Mouse (Mus musculus) limb, embryonic 12.5 days (tissue): ENCODE measurements around the gene Rab26. TPM values are rescaled to one million over a fixed set of nuclear protein-coding genes. Genes with fewer than 3 reads are reported as not detected.
A peak's percentile ranks its signal among the peaks of the same experiment; 100 is the strongest.

ENCODE experiments used
- ATAC-seq: fragments of 200-750 bp; cut with Nextera tagmentation; 2 replicates; pipeline ENCODE4 v1.8.0; 2017; ENCODE audit warnings: low read depth, moderate TSS enrichment; ENCODE audit not compliant: insufficient number of reproducible peaks, insufficient read depth, low FRiP score, low TSS enrichment
- H3K27ac ChIP-seq: fragments of 300-500 bp; sonication (generic); 2 replicates; pipeline ENCODE4 v1.5.1; 2016; ENCODE audit warnings: mild to moderate bottlenecking, moderate library complexity
- H3K27me3 ChIP-seq: fragments of 300-500 bp; sonication (generic); 2 replicates; pipeline ENCODE4 v1.6.1; 2016; ENCODE audit warnings: mild to moderate bottlenecking, moderate library complexity
- H3K36me3 ChIP-seq: fragments of 300-500 bp; sonication (generic); 2 replicates; pipeline ENCODE4 v1.6.1; 2016; ENCODE audit warnings: mild to moderate bottlenecking, moderate library complexity
- H3K4me1 ChIP-seq: fragments of 300-500 bp; sonication (generic); replicated peaks from 2 replicates; pipeline ENCODE4 v1.6.1; 2016
- H3K4me2 ChIP-seq: fragments of 300-500 bp; sonication (generic); 2 replicates; pipeline ENCODE4 v1.6.1; 2016; ENCODE audit warnings: mild to moderate bottlenecking, moderate library complexity
- H3K4me3 ChIP-seq: fragments of 300-500 bp; sonication (generic); replicated peaks from 2 replicates; pipeline ENCODE4 v1.5.1; 2016; ENCODE audit warnings: mild to moderate bottlenecking
- H3K9ac ChIP-seq: fragments of 300-500 bp; sonication (generic); replicated peaks from 2 replicates; pipeline ENCODE4 v1.6.1; 2016; ENCODE audit warnings: mild to moderate bottlenecking, moderate library complexity
- H3K9me3 ChIP-seq: fragments of 300-500 bp; sonication (generic); 2 replicates; pipeline ENCODE4 v1.6.1; 2016; ENCODE audit warnings: mild to moderate bottlenecking, moderate library complexity
- WGBS: fragments of 180-500 bp; shearing (Covaris S2); methylation state at CpG from one replicate; pipeline ENCODE4 v1.1.7; 2016; 5-methylcytosine and 5-hydroxymethylcytosine counted together
- polyA plus RNA-seq: library from polyadenylated mRNA; unstranded; fragments of >200 nt; fragmentation: Nextera tagmentation; extraction: Ambion mirVana; gene quantifications from 2 replicates; pipeline ENCODE4 v1.2.1, GENCODE M21; 2016

Gene Rab26
- polyA plus RNA-seq, 1 experiment from 2014 or later: 4.0 TPM

GRCm38 (mm10) chr17:24529883-24530282 is 4.1 kb downstream of the Rab26 start:
- Histone ChIP-seq H3K9ac (peak overlapping the region; percentile 77), H3K4me3 (peak overlapping the region; percentile 72), H3K9me3 (no peaks in the 10 kb centered on the region), H3K27ac (peak overlapping the region; percentile 90), H3K36me3 (peaks cover 15% of the 10 kb centered on the region; the same call in 1 of the 2 replicates), H3K27me3 (no peaks in the 10 kb centered on the region), H3K4me2 (peak overlapping the region; percentile 89), H3K4me1 (peaks cover 58% of the 10 kb centered on the region)
- no peak for ATAC-seq
- WGBS: 24% methylated on average over 5 of the region's 5 CpGs

GRCm38 (mm10) chr17:24529007-24529451 is 5.0 kb downstream of the Rab26 start:
- no peak for ATAC-seq
- Histone ChIP-seq H3K27me3 (no peaks in the 10 kb centered on the region), H3K27ac (peak overlapping the region; percentile 90), H3K4me2 (peak overlapping the region; percentile 89), H3K36me3 (peaks cover 16% of the 10 kb centered on the region; the same call in 1 of the 2 replicates), H3K9ac (peak overlapping the region; percentile 77), H3K9me3 (no peaks in the 10 kb centered on the region), H3K4me1 (peaks cover 60% of the 10 kb centered on the region), H3K4me3 (peak overlapping the region; percentile 72)
- under 1% methylated on average over 4 of the region's 4 CpGs for WGBS

GRCm38 (mm10) chr17:24528560-24528918 is 5.5 kb downstream of the Rab26 start:
- Histone ChIP-seq H3K4me1 (peaks cover 58% of the 10 kb centered on the region), H3K27me3 (no peaks in the 10 kb centered on the region), H3K27ac (peak overlapping the region; percentile 90), H3K36me3 (peaks cover 21% of the 10 kb centered on the region; the same call in 1 of the 2 replicates), H3K9me3 (no peaks in the 10 kb centered on the region), H3K4me3 (peak overlapping the region; percentile 72), H3K9ac (peak overlapping the region; percentile 77), H3K4me2 (peak overlapping the region; percentile 89)
- WGBS: 2% methylated on average over 8 of the region's 8 CpGs
- no peak for ATAC-seq

GRCm38 (mm10) chr17:24527723-24528559 is 6.1 kb downstream of the Rab26 start, which contains the start of gene Traf7:
Traf7 (minus strand) TSS chr17:24527938.
- peaks cover 24% of the 10 kb centered on the region; the same call in 1 of the 2 replicates for H3K36me3 ChIP-seq
- under 1% methylated on average over 40 of the region's 40 CpGs for WGBS
- H3K4me1 ChIP-seq: peaks cover 52% of the 10 kb centered on the region
- ATAC-seq: peak; percentile 97
- peak within 1 kb of the TSS; percentile 72 for H3K4me3 ChIP-seq
- H3K9ac ChIP-seq: peak within 1 kb of the TSS; percentile 77
- no peaks in the 10 kb centered on the region for H3K27me3 ChIP-seq
- H3K9me3 ChIP-seq: no peaks in the 10 kb centered on the region
- H3K27ac ChIP-seq: peak within 1 kb of the TSS; percentile 90
- H3K4me2 ChIP-seq: peak within 1 kb of the TSS; percentile 89

- Histone ChIP-seq H3K4me2 (peak overlapping the region; percentile 73), H3K9me3 (no peaks in the 10 kb centered on the region), H3K27me3 (no peaks in the 10 kb centered on the region), H3K27ac (peak overlapping the region; percentile 76), H3K4me1 (peaks cover 46% of the 10 kb centered on the region), H3K9ac (peak overlapping the region; percentile 73), H3K4me3 (peak overlapping the region; percentile 72), H3K36me3 (peaks cover 27% of the 10 kb centered on the region; the same call in 1 of the 2 replicates)
- under 1% methylated on average over 19 of the region's 19 CpGs for WGBS
- no peak for ATAC-seq
These were observed 6.7 kb downstream of the Rab26 start for GRCm38 (mm10) chr17:24527315-24527714.

- no peak overlapping the region for H3K4me2 ChIP-seq
- no peak overlapping the region for H3K9ac ChIP-seq
- H3K36me3 ChIP-seq: peaks cover 27% of the 10 kb centered on the region
- H3K4me1 ChIP-seq: peaks cover 25% of the 10 kb centered on the region
- no peak overlapping the region for H3K27ac ChIP-seq
- no peak for ATAC-seq
- no peaks in the 10 kb centered on the region for H3K9me3 ChIP-seq
- 81% methylated on average over 2 of the region's 2 CpGs for WGBS
- no peak overlapping the region for H3K4me3 ChIP-seq
- H3K27me3 ChIP-seq: no peaks in the 10 kb centered on the region
These were observed 9.3 kb downstream of the Rab26 start for GRCm38 (mm10) chr17:24524734-24525133.

GRCm38 (mm10) chr17:24520450-24520849 is 13.6 kb downstream of the Rab26 start:
- H3K27me3 ChIP-seq: no peaks in the 10 kb centered on the region
- no peak for ATAC-seq
- H3K9ac ChIP-seq: no peak overlapping the region
- no peak overlapping the region for H3K27ac ChIP-seq
- WGBS: 85% methylated on average over 4 of the region's 4 CpGs
- H3K9me3 ChIP-seq: no peaks in the 10 kb centered on the region
- H3K4me1 ChIP-seq: 0 out of 2 replicates have a peak, but pooled peaks cover 6% of the 10 kb centered on the region
- H3K4me2 ChIP-seq: no peak overlapping the region
- no peak overlapping the region for H3K4me3 ChIP-seq
- peaks cover 61% of the 10 kb centered on the region for H3K36me3 ChIP-seq

- peaks cover 97% of the 10 kb centered on the region for H3K36me3 ChIP-seq
- H3K27ac ChIP-seq: peak overlapping the region; percentile 59
- H3K27me3 ChIP-seq: no peaks in the 10 kb centered on the region
- no peak overlapping the region for H3K9ac ChIP-seq
- no peaks in the 10 kb centered on the region for H3K9me3 ChIP-seq
- no peak overlapping the region for H3K4me3 ChIP-seq
- no peak for ATAC-seq
- no peak overlapping the region for H3K4me2 ChIP-seq
- H3K4me1 ChIP-seq: no peaks in the 10 kb centered on the region
- 87% methylated on average over 24 of the region's 24 CpGs for WGBS
These were observed 19.4 kb downstream of the Rab26 start for GRCm38 (mm10) chr17:24514270-24515257.

- ATAC-seq: no peak
- no peaks in the 10 kb centered on the region for H3K27me3 ChIP-seq
- no peaks in the 10 kb centered on the region for H3K9me3 ChIP-seq
- H3K27ac ChIP-seq: no peak overlapping the region
- H3K9ac ChIP-seq: no peak overlapping the region
- peaks cover 99% of the 10 kb centered on the region for H3K36me3 ChIP-seq
- WGBS: 57% methylated on average over 5 of the region's 5 CpGs
- no peaks in the 10 kb centered on the region for H3K4me1 ChIP-seq
- H3K4me2 ChIP-seq: no peak overlapping the region
- no peak overlapping the region for H3K4me3 ChIP-seq
These were observed 20.4 kb downstream of the Rab26 start for GRCm38 (mm10) chr17:24513609-24514008.

- no peak overlapping the region for H3K9ac ChIP-seq
- H3K27ac ChIP-seq: no peak overlapping the region
- no peak overlapping the region for H3K4me2 ChIP-seq
- no peak for ATAC-seq
- no peaks in the 10 kb centered on the region for H3K9me3 ChIP-seq
- peaks cover 9% of the 10 kb centered on the region for H3K4me1 ChIP-seq
- H3K27me3 ChIP-seq: 0 out of 2 replicates have a peak, but pooled peaks cover 9% of the 10 kb centered on the region
- no peak overlapping the region for H3K4me3 ChIP-seq
- peaks cover 87% of the 10 kb centered on the region for H3K36me3 ChIP-seq
- 80% methylated on average over 12 of the region's 12 CpGs for WGBS
These were observed 26.1 kb downstream of the Rab26 start for GRCm38 (mm10) chr17:24507806-24508460.
